Mouse (Mus musculus) ES-E14 (cell line): ENCODE measurements at regions not wholly inside any gene's neighbourhood (a gene's known extent, or its start where the extent isn't known, plus 50 kb on each side); places are given as distances from the start of the nearest gene placed in this dataset.

Source experiments
- CHD2 ChIP-seq: IDR thresholded peaks from 2 replicates; pipeline ENCODE4 v1.6.1; 2014; ENCODE audit warnings: mild to moderate bottlenecking, low read depth, low read length, inconsistent platforms
- HCFC1 ChIP-seq: IDR thresholded peaks from 2 replicates; pipeline ENCODE4 v1.6.1; 2012; ENCODE audit warnings: low read length, inconsistent platforms, borderline replicate concordance; ENCODE audit not compliant: insufficient read depth

- no peak for TF ChIP-seq CHD2
- TF ChIP-seq HCFC1 = no peak
These were observed 83.2 kb upstream of the Rbms1 start for GRCm38 (mm10) chr2:61046111-61046767.
